Mouse (Mus musculus) G1E (cell line): ENCODE results near the gene Dpp3. TPM values are rescaled to one million over a fixed set of nuclear protein-coding genes. Genes with fewer than 3 reads are reported as not detected.
A peak's percentile ranks its signal among the peaks of the same experiment; 100 is the strongest.
"Not testable (repeated sequence)": the region's sequence is repeated elsewhere in the genome, so short reads cannot be mapped to it uniquely, and the experiment has no call there.

Experiments
- ATAC-seq: 2 replicates; pipeline ENCODE4 v1.8.0; 2016; ENCODE audit warnings: mild to moderate bottlenecking; ENCODE audit not compliant: insufficient number of reproducible peaks, poor library complexity, low FRiP score, severe bottlenecking; ENCODE audit errors: extremely low read depth
- DNase-seq: peaks from one replicate; pipeline ENCODE4 v3.0.0; 2012; ENCODE audit warnings: low spot score
- H3K27me3 ChIP-seq: 2 replicates; pipeline ENCODE4 v1.6.1; 2012; ENCODE audit warnings: mild to moderate bottlenecking, low read length, inconsistent platforms; ENCODE audit not compliant: insufficient read depth
- H3K36me3 ChIP-seq: replicated peaks from 2 replicates; pipeline ENCODE3; 2012; ENCODE audit warnings: mild to moderate bottlenecking, inconsistent platforms
- H3K4me1 ChIP-seq: 2 replicates; pipeline ENCODE4 v1.6.1; 2012; ENCODE audit warnings: low read depth, low read length, inconsistent platforms, mixed read lengths; ENCODE audit not compliant: insufficient read depth
- H3K4me3 ChIP-seq: 2 replicates; pipeline ENCODE4 v1.5.1; 2012; ENCODE audit warnings: low read depth, mild to moderate bottlenecking, inconsistent platforms, low read length, moderate library complexity, mixed read lengths
- H3K9me3 ChIP-seq: replicated peaks from 2 replicates; pipeline ENCODE4 v1.6.1; 2012; ENCODE audit warnings: inconsistent platforms
- CTCF ChIP-seq: IDR thresholded peaks from 2 replicates; pipeline ENCODE4 v1.5.1; 2012; ENCODE audit warnings: low read depth, low read length, inconsistent platforms, mixed read lengths
- GATA1 ChIP-seq: IDR thresholded peaks from 2 replicates; pipeline ENCODE4 v1.6.1; 2012; ENCODE audit warnings: borderline replicate concordance, low read length, inconsistent platforms, mixed read lengths
- GATA2 ChIP-seq: IDR thresholded peaks from 2 replicates; pipeline ENCODE4 v1.6.1; 2012; ENCODE audit warnings: low read depth, low read length, inconsistent platforms, borderline replicate concordance
- POLR2AphosphoS5 ChIP-seq: IDR thresholded peaks from 2 replicates; pipeline ENCODE4 v1.6.1; 2012; ENCODE audit warnings: low read depth, low read length, inconsistent platforms; ENCODE audit not compliant: insufficient replicate concordance
- TAL1 ChIP-seq: conservative IDR thresholded peaks from 2 replicates; pipeline ENCODE4 v1.6.1; 2012; ENCODE audit warnings: low read depth, low read length, inconsistent platforms, mixed read lengths
- polyA plus RNA-seq: library from polyadenylated mRNA; stranded (reverse); fragments of >175 nt; gene quantifications from 2 replicates; pipeline ENCODE4 v1.2.3, GENCODE M21; 2012
- total RNA-seq, 2 experiments: library from RNA; stranded (forward) in 1 of 2; stranded (reverse) in 1 of 2; fragments of 200-1000 nt in 1 of 2; fragments of >200 nt in 1 of 2; fragmentation: Nextera tagmentation in 1 of 2; gene quantifications; 2 replicates each; pipeline ENCODE4 v1.2.3; 2014 to 2017

The Dpp3 gene
- total RNA-seq (2014; fragmentation: Nextera tagmentation), result 41.5 and 45.4 TPM in 2 replicates
- 47.3 and 54.2 TPM in 2 replicates for total RNA-seq (2017)
- polyA plus RNA-seq, result 82.6 and 88.2 TPM in 2 replicates

DNA sequence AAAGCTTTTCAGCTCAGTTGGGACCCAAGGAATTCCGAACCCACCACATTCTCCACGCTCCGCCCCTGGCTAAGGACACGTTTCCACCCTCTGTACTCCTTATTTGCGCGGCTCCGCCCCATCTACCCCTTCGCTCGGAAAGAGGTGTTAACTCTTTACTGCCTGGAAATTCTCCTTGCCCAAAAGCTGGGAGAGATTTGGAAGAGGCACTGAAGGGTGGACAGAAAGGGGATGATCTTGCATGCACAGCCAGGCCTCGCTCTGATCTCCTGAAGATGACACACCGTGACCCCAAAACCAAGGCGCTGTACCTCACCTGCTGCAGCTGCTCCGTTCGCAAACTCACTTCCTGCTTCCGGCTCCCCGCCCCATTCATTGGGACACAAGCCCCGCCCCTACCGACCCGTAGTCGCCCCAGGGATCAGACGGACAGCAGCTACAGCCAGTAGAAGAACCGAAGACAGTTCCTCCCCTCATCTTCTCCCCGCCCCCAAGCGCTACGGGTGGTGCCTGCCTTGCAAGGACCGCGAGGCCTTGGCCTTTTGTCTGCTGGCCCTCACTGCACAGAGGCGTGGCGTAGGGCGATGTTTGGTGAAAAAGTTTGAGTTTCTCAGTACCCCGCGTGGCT is at the start of gene Dpp3:
Dpp3 (minus strand) TSS at position 384 of the 628 bp plus-strand sequence.
- peak; percentile 99 for ATAC-seq
- peak; percentile 100 for DNase-seq
- Histone ChIP-seq H3K4me1 (peaks cover 35% of the 10 kb centered on the region), H3K36me3 (peaks cover 40% of the 10 kb centered on the region), H3K9me3 (no peaks in the 10 kb centered on the region), H3K27me3 (peaks cover 18% of the 10 kb centered on the region), H3K4me3 (peak within 1 kb of the TSS; percentile 74)
- TF ChIP-seq GATA2 (no peak), TAL1 (no peak), POLR2AphosphoS5 (no peak)

DNA sequence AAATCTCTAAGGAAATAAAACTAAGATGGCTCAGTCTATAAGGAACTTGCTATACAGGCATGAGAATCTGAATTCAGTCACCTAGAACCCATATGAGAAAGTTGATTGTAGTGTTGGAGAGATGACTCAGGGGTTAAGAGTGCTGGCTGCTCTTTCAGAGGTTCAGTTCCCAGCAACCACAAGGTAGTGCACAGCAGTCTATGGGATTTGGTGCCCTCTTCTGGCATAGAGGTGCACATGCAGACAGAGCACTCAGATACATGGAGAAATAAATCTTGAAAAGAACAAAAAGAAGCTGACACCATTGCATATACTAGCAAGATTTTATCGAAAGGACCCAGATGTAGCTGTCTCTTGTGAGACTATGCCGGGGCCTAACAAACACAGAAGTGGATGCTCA is 40.1 kb upstream of the Dpp3 start:
- TF ChIP-seq TAL1 (no peak), CTCF (peak; percentile 39; the same call in 1 of the 2 replicates)
- H3K4me3 ChIP-seq, result no peak overlapping the region
- ATAC-seq (no peak), DNase-seq (no peak)
- peaks cover 46% of the 10 kb centered on the region for H3K36me3 ChIP-seq
- no peaks in the 10 kb centered on the region for H3K27me3 ChIP-seq
- H3K9me3 ChIP-seq, result no peaks in the 10 kb centered on the region
- H3K4me1 ChIP-seq, result peaks cover 11% of the 10 kb centered on the region

DNA sequence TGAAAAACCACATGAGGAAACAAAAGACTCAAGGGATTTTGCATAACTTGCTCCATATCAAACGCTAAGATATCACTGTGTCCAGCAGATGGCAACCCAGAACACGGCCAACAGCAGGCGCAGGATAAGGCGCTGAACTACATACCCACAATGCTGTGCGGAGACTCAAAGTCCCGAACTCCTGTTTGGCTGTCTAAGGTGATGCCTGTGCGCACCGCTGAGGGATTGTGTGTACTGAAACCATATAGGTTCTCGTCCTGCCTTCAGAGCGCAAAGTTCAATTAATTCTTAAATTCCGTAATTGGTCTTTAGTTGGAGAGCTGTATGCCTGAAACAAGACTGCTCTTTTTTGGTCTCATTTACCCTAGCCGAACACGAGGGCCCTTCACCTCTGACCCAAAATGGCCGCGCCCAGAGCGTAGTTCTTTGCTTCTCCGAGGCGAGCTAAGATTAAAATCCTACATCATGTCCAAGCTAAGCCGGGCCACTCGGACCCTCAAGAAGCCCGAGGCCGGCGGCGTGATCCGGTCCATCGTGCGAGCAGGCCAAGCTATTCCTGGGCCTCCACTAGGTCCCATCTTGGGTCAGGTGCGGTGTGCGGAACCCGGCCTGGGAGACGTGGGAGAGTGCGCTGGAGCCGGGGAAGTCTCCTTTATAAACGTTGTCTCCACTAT is 34.0 kb upstream of the Dpp3 start, which contains the start of gene Mrpl11:
Mrpl11 (plus strand) TSS at position 220 of the 674 bp plus-strand sequence.
- ATAC-seq (peak; percentile 83), DNase-seq (peak; percentile 79)
- peaks cover 36% of the 10 kb centered on the region for H3K36me3 ChIP-seq
- H3K4me1 ChIP-seq, result peaks cover 24% of the 10 kb centered on the region
- H3K9me3 ChIP-seq, result no peaks in the 10 kb centered on the region
- H3K27me3 ChIP-seq, result no peaks in the 10 kb centered on the region
- TF ChIP-seq TAL1 (no peak), POLR2AphosphoS5 (no peak), GATA1 (no peak), GATA2 (no peak), CTCF (0 out of 2 replicates have a peak, but pooled peaks have one; percentile 33)
- H3K4me3 ChIP-seq, result peak within 1 kb of the TSS; percentile 82

DNA sequence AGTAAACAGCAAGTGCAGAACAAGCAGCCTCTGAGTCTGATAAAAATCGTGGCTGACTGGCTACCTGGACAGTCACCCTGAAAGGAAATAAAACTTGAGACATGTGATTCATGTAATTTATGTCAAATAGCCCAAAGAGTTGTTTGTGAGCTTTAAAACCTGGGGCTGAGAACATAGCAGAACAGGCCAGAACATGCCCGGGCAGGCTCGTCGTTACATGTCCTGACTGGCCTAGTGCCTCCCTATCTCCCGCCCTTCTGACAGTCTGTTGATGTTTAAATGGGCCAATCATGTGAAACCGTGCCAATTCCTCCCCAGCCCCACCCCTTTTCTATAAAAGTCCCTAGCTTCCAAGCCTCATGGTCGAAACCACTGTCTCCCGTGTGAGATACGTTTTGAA is 20.6 kb upstream of the Dpp3 start:
- not testable (repeated sequence) for DNase-seq, H3K4me1 ChIP-seq, H3K4me3 ChIP-seq, H3K9me3 ChIP-seq, H3K36me3 ChIP-seq, ATAC-seq
- peaks cover 28% of the 10 kb centered on the region for H3K27me3 ChIP-seq

DNA sequence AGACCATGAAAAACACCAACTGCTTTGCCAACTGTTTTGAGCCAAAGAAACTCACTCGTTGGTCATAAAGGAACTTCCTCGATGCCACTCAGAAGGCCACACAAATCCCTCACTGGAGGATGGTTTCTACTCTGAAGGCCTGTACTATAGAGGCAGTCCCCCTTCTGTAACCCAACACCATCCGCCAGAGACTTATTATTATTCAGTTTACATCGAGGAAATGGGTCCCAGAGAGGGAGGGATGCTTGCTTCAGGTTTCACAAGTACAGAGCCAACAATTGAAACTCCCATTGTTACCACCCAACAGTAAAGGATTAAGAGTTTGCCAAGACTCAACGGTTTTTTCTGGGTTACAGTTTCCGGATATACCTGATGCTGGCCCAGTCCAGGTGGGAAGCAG is 17.5 kb upstream of the Dpp3 start:
- Histone ChIP-seq H3K4me1 (peaks cover 21% of the 10 kb centered on the region), H3K27me3 (peaks cover 50% of the 10 kb centered on the region), H3K4me3 (no peak overlapping the region), H3K9me3 (0 out of 2 replicates have a peak, but pooled peaks cover 2% of the 10 kb centered on the region), H3K36me3 (no peaks in the 10 kb centered on the region)
- ATAC-seq (no peak), DNase-seq (no peak)
- TF ChIP-seq POLR2AphosphoS5 (no peak), CTCF (no peak), GATA2 (no peak), TAL1 (no peak), GATA1 (no peak)

DNA sequence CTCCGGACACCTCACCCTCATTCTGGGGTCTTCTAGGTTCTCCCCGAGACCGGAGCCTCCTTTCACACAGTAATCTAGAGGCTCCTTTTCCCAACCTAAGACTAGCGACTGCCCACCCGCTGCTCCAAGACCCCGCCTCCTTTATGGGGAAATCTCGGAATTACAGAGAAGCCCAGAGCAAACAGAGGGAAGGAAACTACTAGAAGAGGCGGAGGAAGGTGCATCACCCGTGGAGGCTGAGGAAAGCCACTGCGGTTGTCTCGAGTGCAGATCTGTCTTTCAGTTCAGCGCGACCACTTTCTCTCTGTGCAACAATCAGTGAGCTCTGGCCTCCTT is 15.1 kb upstream of the Dpp3 start:
- Histone ChIP-seq H3K4me1 (peaks cover 18% of the 10 kb centered on the region), H3K4me3 (peak overlapping the region; percentile 64; the same call in 1 of the 2 replicates), H3K9me3 (no peaks in the 10 kb centered on the region), H3K36me3 (no peaks in the 10 kb centered on the region), H3K27me3 (peaks cover 59% of the 10 kb centered on the region)
- ATAC-seq (no peak), DNase-seq (no peak)
- TF ChIP-seq CTCF, result no peak
- no peak for TF ChIP-seq GATA1
- no peak for TF ChIP-seq GATA2
- TF ChIP-seq TAL1, result no peak
- no peak for TF ChIP-seq POLR2AphosphoS5
